Mouse (Mus musculus): ENCODE results near the gene Ghr. TPM values are rescaled to one million over a fixed set of nuclear protein-coding genes. Genes with fewer than 3 reads are reported as not detected.

Gene Ghr
- polyA plus RNA-seq, 1 experiment, result 147 TPM

DNA sequence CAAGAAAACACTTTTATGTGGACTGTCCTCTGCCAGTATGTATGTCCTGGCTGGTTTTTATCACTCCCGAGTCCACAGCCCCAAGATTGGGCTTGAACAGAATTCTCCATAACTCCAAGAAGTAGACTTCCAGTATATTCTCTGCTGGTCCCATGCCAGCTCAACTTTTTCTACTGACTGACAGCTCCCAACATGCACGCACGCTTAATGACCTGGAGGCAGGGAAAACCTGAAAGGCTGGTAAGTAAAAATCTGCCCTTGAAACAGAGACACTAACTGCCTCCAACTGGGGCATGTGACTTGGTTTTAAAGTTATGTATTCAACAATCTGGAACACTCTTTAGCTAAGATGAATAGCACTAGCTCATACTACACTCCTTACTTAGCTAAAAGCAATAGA, 81.6 kb downstream of the Ghr start:
- peak; percentile 67 for DNase-seq
- Histone ChIP-seq H3K27ac (ENCODE audit: insufficient read depth, low read depth, low read length) (peak overlapping the region; percentile 64; the same call in 1 of the 2 replicates), H3K4me1 (ENCODE audit: control insufficient read depth, insufficient read depth, low read length) (peaks cover 20% of the 10 kb centered on the region), H3K4me3 (ENCODE audit: insufficient read depth, low read depth, low read length) (no peak overlapping the region), H3K27me3 (replicated peaks; ENCODE audit: control insufficient read depth, insufficient read depth, low read length) (no peaks in the 10 kb centered on the region), H3K36me3 (ENCODE audit: control insufficient read depth, insufficient read depth, low read length) (no peaks in the 10 kb centered on the region)
- no peak for TF ChIP-seq POLR2A (IDR thresholded peaks at IDR 0.05; ENCODE audit: low read depth, low read length)
- no peak for TF ChIP-seq CTCF (conservative IDR thresholded peaks at IDR 0.05; ENCODE audit: insufficient read depth, insufficient read length, low read depth, low read length)
- 50% methylated on average over 3 of the region's 3 CpGs for WGBS

GRCm38 (mm10) chr15:3499020-3499419, 84.3 kb downstream of the Ghr start:
- H3K27ac ChIP-seq (ENCODE audit: insufficient read depth, low read depth, low read length), result 0 out of 2 replicates have a peak overlapping the region, but pooled peaks have one; percentile 31
- H3K4me1 ChIP-seq (ENCODE audit: control insufficient read depth, insufficient read depth, low read length), result peaks cover 19% of the 10 kb centered on the region
- TF ChIP-seq POLR2A (IDR thresholded peaks at IDR 0.05; ENCODE audit: low read depth, low read length), result no peak
- TF ChIP-seq CTCF (conservative IDR thresholded peaks at IDR 0.05; ENCODE audit: insufficient read depth, insufficient read length, low read depth, low read length), result no peak
- DNase-seq, result no peak
- no peaks in the 10 kb centered on the region for H3K27me3 ChIP-seq (replicated peaks; ENCODE audit: control insufficient read depth, insufficient read depth, low read length)
- WGBS, result 83% methylated on average over 1 of the region's 1 CpGs
- no peak overlapping the region for H3K4me3 ChIP-seq (ENCODE audit: insufficient read depth, low read depth, low read length)
- H3K36me3 ChIP-seq (ENCODE audit: control insufficient read depth, insufficient read depth, low read length), result no peaks in the 10 kb centered on the region; the same call in 1 of the 2 replicates

- Histone ChIP-seq H3K4me1 (ENCODE audit: control insufficient read depth, insufficient read depth, low read length) (peaks cover 17% of the 10 kb centered on the region), H3K27me3 (replicated peaks; ENCODE audit: control insufficient read depth, insufficient read depth, low read length) (no peaks in the 10 kb centered on the region), H3K36me3 (ENCODE audit: control insufficient read depth, insufficient read depth, low read length) (no peaks in the 10 kb centered on the region; the same call in 1 of the 2 replicates), H3K27ac (ENCODE audit: insufficient read depth, low read depth, low read length) (no peak overlapping the region), H3K4me3 (ENCODE audit: insufficient read depth, low read depth, low read length) (no peak overlapping the region)
- no peak for DNase-seq
- TF ChIP-seq CTCF (conservative IDR thresholded peaks at IDR 0.05; ENCODE audit: insufficient read depth, insufficient read length, low read depth, low read length) (no peak), POLR2A (IDR thresholded peaks at IDR 0.05; ENCODE audit: low read depth, low read length) (no peak)
- WGBS, result 89% methylated on average over 9 of the region's 9 CpGs
Measured at GRCm38 (mm10) chr15:3497946-3498580, 85.2 kb downstream of the Ghr start.

DNA sequence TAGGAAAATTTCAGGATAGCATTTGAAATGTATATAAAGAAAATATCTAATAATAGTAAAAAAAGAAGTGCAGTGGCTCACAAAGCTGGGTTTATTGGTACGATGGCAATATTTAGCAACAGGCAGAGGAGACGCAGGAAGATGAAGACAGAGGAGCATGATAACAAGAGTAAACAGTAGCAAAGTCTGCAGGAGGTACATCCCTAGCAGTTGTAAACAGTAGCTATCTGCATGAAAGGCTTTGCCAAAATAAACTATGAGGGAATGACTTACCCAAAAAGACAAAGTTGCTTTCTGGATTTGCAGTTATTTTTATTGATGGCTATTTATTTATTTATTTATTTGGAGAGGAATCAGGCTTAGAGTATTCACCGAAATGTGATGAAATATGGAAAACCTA, 92.4 kb downstream of the Ghr start:
- 84% methylated on average over 3 of the region's 3 CpGs for WGBS
- no peak overlapping the region for H3K4me3 ChIP-seq (ENCODE audit: insufficient read depth, low read depth, low read length)
- H3K36me3 ChIP-seq (ENCODE audit: control insufficient read depth, insufficient read depth, low read length), result no peaks in the 10 kb centered on the region; the same call in 1 of the 2 replicates
- no peaks in the 10 kb centered on the region for H3K27me3 ChIP-seq (replicated peaks; ENCODE audit: control insufficient read depth, insufficient read depth, low read length)
- no peak for DNase-seq
- peaks cover 4% of the 10 kb centered on the region for H3K4me1 ChIP-seq (ENCODE audit: control insufficient read depth, insufficient read depth, low read length)
- no peak for TF ChIP-seq CTCF (conservative IDR thresholded peaks at IDR 0.05; ENCODE audit: insufficient read depth, insufficient read length, low read depth, low read length)
- no peak for TF ChIP-seq POLR2A (IDR thresholded peaks at IDR 0.05; ENCODE audit: low read depth, low read length)
- H3K27ac ChIP-seq (ENCODE audit: insufficient read depth, low read depth, low read length), result no peak overlapping the region

DNA sequence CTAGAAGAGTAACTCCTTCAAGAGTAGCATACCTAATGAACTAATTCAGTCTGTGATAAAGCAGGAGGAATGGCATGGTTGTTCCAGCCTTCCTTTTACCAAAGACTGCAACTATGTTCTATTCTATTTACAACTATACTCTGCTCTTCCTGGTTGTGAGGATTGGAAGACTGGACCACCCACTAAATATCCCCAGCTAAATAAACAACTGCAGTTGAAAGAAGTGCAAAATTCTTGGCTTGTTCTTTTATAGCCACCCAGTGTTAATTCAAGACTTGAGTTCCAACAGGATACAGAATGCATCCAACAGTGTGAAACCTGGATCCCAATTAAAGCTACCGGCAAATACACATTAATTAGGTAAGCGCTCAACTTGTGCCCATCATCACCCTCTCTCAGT, 93.3 kb downstream of the Ghr start:
- no peak overlapping the region for H3K27ac ChIP-seq (ENCODE audit: insufficient read depth, low read depth, low read length)
- H3K27me3 ChIP-seq (replicated peaks; ENCODE audit: control insufficient read depth, insufficient read depth, low read length), result no peaks in the 10 kb centered on the region
- WGBS, result 79% methylated on average over 2 of the region's 2 CpGs
- DNase-seq, result no peak
- H3K4me3 ChIP-seq (ENCODE audit: insufficient read depth, low read depth, low read length), result no peak overlapping the region
- H3K36me3 ChIP-seq (ENCODE audit: control insufficient read depth, insufficient read depth, low read length), result no peaks in the 10 kb centered on the region; the same call in 1 of the 2 replicates
- peaks cover 7% of the 10 kb centered on the region for H3K4me1 ChIP-seq (ENCODE audit: control insufficient read depth, insufficient read depth, low read length)
- TF ChIP-seq POLR2A (IDR thresholded peaks at IDR 0.05; ENCODE audit: low read depth, low read length) (no peak), CTCF (conservative IDR thresholded peaks at IDR 0.05; ENCODE audit: insufficient read depth, insufficient read length, low read depth, low read length) (no peak)

DNA sequence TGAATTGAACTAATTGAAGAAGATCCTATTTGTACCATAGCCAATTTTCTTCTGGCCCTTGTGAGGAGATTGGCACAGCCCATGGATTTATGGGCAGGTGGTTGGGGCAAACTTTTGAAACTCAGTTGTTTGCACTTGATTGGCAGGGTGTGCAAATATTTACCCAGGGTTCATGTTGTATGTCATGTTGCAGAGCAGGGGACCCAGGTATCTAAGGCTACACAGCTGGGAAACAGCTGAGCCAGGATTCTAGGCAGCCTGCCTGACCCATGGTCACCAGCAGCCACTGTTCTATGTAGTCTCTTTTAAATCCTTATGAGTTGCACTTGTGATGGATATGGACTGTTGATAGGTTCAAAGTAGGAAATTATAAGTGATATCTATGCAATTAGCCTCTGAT, 94.1 kb downstream of the Ghr start:
- no peak for DNase-seq
- no peaks in the 10 kb centered on the region for H3K36me3 ChIP-seq (ENCODE audit: control insufficient read depth, insufficient read depth, low read length)
- H3K4me3 ChIP-seq (ENCODE audit: insufficient read depth, low read depth, low read length), result no peak overlapping the region
- no peak for TF ChIP-seq POLR2A (IDR thresholded peaks at IDR 0.05; ENCODE audit: low read depth, low read length)
- TF ChIP-seq CTCF (conservative IDR thresholded peaks at IDR 0.05; ENCODE audit: insufficient read depth, insufficient read length, low read depth, low read length), result no peak
- no peaks in the 10 kb centered on the region for H3K27me3 ChIP-seq (replicated peaks; ENCODE audit: control insufficient read depth, insufficient read depth, low read length)
- H3K27ac ChIP-seq (ENCODE audit: insufficient read depth, low read depth, low read length), result no peak overlapping the region
- H3K4me1 ChIP-seq (ENCODE audit: control insufficient read depth, insufficient read depth, low read length), result peaks cover 7% of the 10 kb centered on the region

DNA sequence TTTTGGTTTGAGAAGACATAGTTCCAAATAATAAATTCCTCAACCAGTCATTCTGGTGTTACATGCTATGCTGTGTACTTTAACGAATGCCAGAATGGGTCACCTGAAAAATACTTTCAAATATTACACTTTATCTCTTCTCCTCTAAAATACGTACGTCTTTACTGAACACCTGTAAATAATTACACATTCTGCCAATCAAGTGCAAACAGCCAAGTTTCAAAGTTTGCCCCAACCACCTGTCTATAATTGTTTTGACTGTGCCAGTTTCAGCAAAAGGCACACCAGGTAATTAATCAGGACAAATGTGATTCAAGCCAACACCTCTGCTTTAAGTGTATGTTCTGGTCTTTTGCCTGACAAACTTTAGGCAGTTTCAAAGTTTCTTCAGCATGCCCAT, 94.7 kb downstream of the Ghr start:
- 53% methylated on average over 3 of the region's 3 CpGs for WGBS
- Histone ChIP-seq H3K36me3 (ENCODE audit: control insufficient read depth, insufficient read depth, low read length) (no peaks in the 10 kb centered on the region), H3K4me1 (ENCODE audit: control insufficient read depth, insufficient read depth, low read length) (peaks cover 7% of the 10 kb centered on the region), H3K27ac (ENCODE audit: insufficient read depth, low read depth, low read length) (no peak overlapping the region), H3K27me3 (replicated peaks; ENCODE audit: control insufficient read depth, insufficient read depth, low read length) (no peaks in the 10 kb centered on the region), H3K4me3 (ENCODE audit: insufficient read depth, low read depth, low read length) (no peak overlapping the region)
- no peak for DNase-seq
- no peak for TF ChIP-seq POLR2A (IDR thresholded peaks at IDR 0.05; ENCODE audit: low read depth, low read length)
- TF ChIP-seq CTCF (conservative IDR thresholded peaks at IDR 0.05; ENCODE audit: insufficient read depth, insufficient read length, low read depth, low read length), result no peak
